Mouse (Mus musculus): ENCODE results near the gene Chp1.

Chp1 gene

GRCm38 (mm10) chr2:119561794-119562193, 14.3 kb downstream of the Chp1 start:
- no peak for DNase-seq (ENCODE audit: inconsistent age in 2 of 2, low spot score in 1 of 2)

- no peak for DNase-seq (ENCODE audit: inconsistent age in 2 of 2, low spot score in 1 of 2)
Measured at GRCm38 (mm10) chr2:119565284-119565683, 17.8 kb downstream of the Chp1 start.

- no peak for DNase-seq (ENCODE audit: inconsistent age in 2 of 2, low spot score in 1 of 2)
Measured at GRCm38 (mm10) chr2:119566182-119566855, 18.8 kb downstream of the Chp1 start.

GRCm38 (mm10) chr2:119572471-119572870, 25.0 kb downstream of the Chp1 start:
- peak in 1 of 2 experiments; percentile 66 for DNase-seq (ENCODE audit: inconsistent age in 2 of 2, low spot score in 1 of 2)

- no peak for DNase-seq (ENCODE audit: inconsistent age in 2 of 2, low spot score in 1 of 2)
Measured at GRCm38 (mm10) chr2:119581571-119581970, 34.1 kb downstream of the Chp1 start.

- DNase-seq (ENCODE audit: inconsistent age in 2 of 2, low spot score in 1 of 2) = no peak
Measured at GRCm38 (mm10) chr2:119583439-119583838, 35.9 kb downstream of the Chp1 start.

- no peak for DNase-seq (ENCODE audit: inconsistent age in 2 of 2, low spot score in 1 of 2)
Measured at GRCm38 (mm10) chr2:119584282-119584681, 36.8 kb downstream of the Chp1 start.

- DNase-seq (ENCODE audit: inconsistent age in 2 of 2, low spot score in 1 of 2) = peak; percentile 61 to 88
Measured at GRCm38 (mm10) chr2:119587383-119587782, 39.9 kb downstream of the Chp1 start.

GRCm38 (mm10) chr2:119591247-119591646, 43.8 kb downstream of the Chp1 start:
- peak in 1 of 2 experiments; percentile 29 for DNase-seq (ENCODE audit: inconsistent age in 2 of 2, low spot score in 1 of 2)

GRCm38 (mm10) chr2:119593765-119594112, 46.2 kb downstream of the Chp1 start:
- no peak for DNase-seq (ENCODE audit: inconsistent age in 2 of 2, low spot score in 1 of 2)

GRCm38 (mm10) chr2:119594113-119594981, 46.9 kb downstream of the Chp1 start:
- peak; percentile 96 to 99 for DNase-seq (ENCODE audit: inconsistent age in 2 of 2, low spot score in 1 of 2)

- DNase-seq (ENCODE audit: inconsistent age in 2 of 2, low spot score in 1 of 2) = no peak
Measured at GRCm38 (mm10) chr2:119595308-119595707, 47.8 kb downstream of the Chp1 start.

GRCm38 (mm10) chr2:119596781-119597330, 49.4 kb downstream of the Chp1 start:
- DNase-seq (ENCODE audit: inconsistent age in 2 of 2, low spot score in 1 of 2) = peak; percentile 31 to 69

- DNase-seq (ENCODE audit: inconsistent age in 2 of 2, low spot score in 1 of 2) = no peak
Measured at GRCm38 (mm10) chr2:119601027-119601426, 53.5 kb downstream of the Chp1 start.

- DNase-seq (ENCODE audit: inconsistent age in 2 of 2, low spot score in 1 of 2) = peak in 1 of 2 experiments; percentile 26
Measured at GRCm38 (mm10) chr2:119601575-119601974, 54.1 kb downstream of the Chp1 start.

- DNase-seq (ENCODE audit: inconsistent age in 2 of 2, low spot score in 1 of 2) = no peak
Measured at GRCm38 (mm10) chr2:119602488-119602887, 55.0 kb downstream of the Chp1 start.

- DNase-seq (ENCODE audit: inconsistent age in 2 of 2, low spot score in 1 of 2) = peak in 1 of 2 experiments; percentile 17
Measured at GRCm38 (mm10) chr2:119603909-119604308, 56.4 kb downstream of the Chp1 start.

GRCm38 (mm10) chr2:119605361-119605973, 58.0 kb downstream of the Chp1 start:
- no peak for DNase-seq (ENCODE audit: inconsistent age in 2 of 2, low spot score in 1 of 2)

- peak in 1 of 2 experiments; percentile 19 for DNase-seq (ENCODE audit: inconsistent age in 2 of 2, low spot score in 1 of 2)
Measured at GRCm38 (mm10) chr2:119607023-119607422, 59.5 kb downstream of the Chp1 start.

- DNase-seq (ENCODE audit: inconsistent age in 2 of 2, low spot score in 1 of 2) = no peak
Measured at GRCm38 (mm10) chr2:119617841-119618198, 70.3 kb downstream of the Chp1 start.

GRCm38 (mm10) chr2:119618199-119618982, 70.9 kb downstream of the Chp1 start, which contains the start of the genes Nusap1 and Oip5:
TSS of gene Nusap1 (plus strand) at chr2:119618298.
TSS of gene Oip5 (minus strand) at chr2:119618469.
- DNase-seq (ENCODE audit: inconsistent age in 2 of 2, low spot score in 1 of 2) = peak; percentile 91 to 97
